Mouse (Mus musculus) lung, embryonic 16.5 days (tissue): ENCODE measurements around the gene Cdkal1. TPM values are rescaled to one million over a fixed set of nuclear protein-coding genes. Genes with fewer than 3 reads are reported as not detected.
A peak's percentile ranks its signal among the peaks of the same experiment; 100 is the strongest.

Experiments used
- ATAC-seq: fragments of 200-750 bp; cut with Nextera tagmentation; 2 replicates; pipeline ENCODE4 v1.8.0; 2017; ENCODE audit warnings: low read depth, mild to moderate bottlenecking, moderate library complexity
- H3K27ac ChIP-seq: fragments of 300-500 bp; sonication (generic); 2 replicates; pipeline ENCODE4 v1.5.1; 2014; ENCODE audit warnings: mild to moderate bottlenecking, control low read depth, low read length
- H3K27me3 ChIP-seq: fragments of 300-500 bp; sonication (generic); 2 replicates; pipeline ENCODE4 v1.6.1; 2014; ENCODE audit warnings: low read depth, low read length, mixed read lengths; ENCODE audit not compliant: control insufficient read depth, insufficient read depth
- H3K36me3 ChIP-seq: fragments of 300-500 bp; sonication (generic); 2 replicates; pipeline ENCODE4 v1.6.1; 2014; ENCODE audit warnings: low read length; ENCODE audit not compliant: control insufficient read depth, insufficient read depth
- H3K4me1 ChIP-seq: fragments of 300-500 bp; sonication (generic); replicated peaks from 2 replicates; pipeline ENCODE4 v1.6.1; 2014; ENCODE audit warnings: low read length, mixed read lengths; ENCODE audit not compliant: control insufficient read depth, insufficient read depth
- H3K4me2 ChIP-seq: fragments of 300-500 bp; sonication (generic); 2 replicates; pipeline ENCODE4 v1.6.1; 2014; ENCODE audit warnings: low read depth, low read length, control low read depth
- H3K4me3 ChIP-seq: fragments of 300-500 bp; sonication (generic); 2 replicates; pipeline ENCODE4 v1.5.1; 2014; ENCODE audit warnings: mild to moderate bottlenecking, low read length, control low read depth
- H3K9ac ChIP-seq: fragments of 300-500 bp; sonication (generic); 2 replicates; pipeline ENCODE4 v1.6.1; 2014; ENCODE audit warnings: low read length, control low read depth
- H3K9me3 ChIP-seq: fragments of 300-500 bp; sonication (generic); 2 replicates; pipeline ENCODE4 v1.6.1; 2016; ENCODE audit warnings: low read length; ENCODE audit not compliant: control insufficient read depth
- WGBS: fragments of 180-500 bp; shearing (Covaris S2); extraction: QIAGEN DNeasy Blood & Tissue Kit; methylation state at CpG from one replicate; pipeline ENCODE4 v1.1.7; 2014; 5-methylcytosine and 5-hydroxymethylcytosine counted together
- polyA plus RNA-seq: library from polyadenylated mRNA; unstranded; fragments of >200 nt; fragmentation: Nextera tagmentation; extraction: Ambion mirVana; gene quantifications from 2 replicates; pipeline ENCODE4 v1.2.1, GENCODE M21; 2015

Gene Cdkal1
- polyA plus RNA-seq, 1 experiment from 2014 or later = 32.1 TPM

GRCm38 (mm10) chr13:29687872-29688271 lies 167.6 kb downstream of the Cdkal1 start:
- no peak for ATAC-seq
- H3K36me3 ChIP-seq = no peaks in the 10 kb centered on the region
- WGBS = 69% methylated on average over 7 of the region's 7 CpGs
- H3K27ac ChIP-seq = no peak overlapping the region
- no peaks in the 10 kb centered on the region for H3K27me3 ChIP-seq
- 0 out of 2 replicates have a peak, but pooled peaks cover 4% of the 10 kb centered on the region for H3K4me1 ChIP-seq
- H3K4me3 ChIP-seq = no peak overlapping the region
- H3K9ac ChIP-seq = no peak overlapping the region
- H3K4me2 ChIP-seq = no peak overlapping the region
- no peaks in the 10 kb centered on the region for H3K9me3 ChIP-seq

- Histone ChIP-seq H3K9me3 (no peaks in the 10 kb centered on the region), H3K9ac (no peak overlapping the region), H3K36me3 (no peaks in the 10 kb centered on the region; the same call in 1 of the 2 replicates), H3K4me2 (no peak overlapping the region), H3K4me1 (0 out of 2 replicates have a peak, but pooled peaks cover 4% of the 10 kb centered on the region), H3K4me3 (no peak overlapping the region), H3K27ac (no peak overlapping the region), H3K27me3 (no peaks in the 10 kb centered on the region)
- 73% methylated on average over 11 of the region's 11 CpGs for WGBS
- ATAC-seq = no peak
Measured at GRCm38 (mm10) chr13:29679479-29680186, 175.8 kb downstream of the Cdkal1 start.

- Histone ChIP-seq H3K27ac (no peak overlapping the region), H3K4me1 (no peaks in the 10 kb centered on the region), H3K27me3 (no peaks in the 10 kb centered on the region), H3K9me3 (no peaks in the 10 kb centered on the region), H3K36me3 (no peaks in the 10 kb centered on the region; the same call in 1 of the 2 replicates), H3K9ac (no peak overlapping the region), H3K4me3 (no peak overlapping the region), H3K4me2 (no peak overlapping the region)
- WGBS = 85% methylated on average over 4 of the region's 4 CpGs
- no peak for ATAC-seq
Measured at GRCm38 (mm10) chr13:29677559-29677958, 177.9 kb downstream of the Cdkal1 start.

GRCm38 (mm10) chr13:29670626-29671025 lies 184.8 kb downstream of the Cdkal1 start:
- Histone ChIP-seq H3K4me3 (no peak overlapping the region), H3K27ac (no peak overlapping the region), H3K4me1 (no peaks in the 10 kb centered on the region), H3K27me3 (no peaks in the 10 kb centered on the region), H3K9ac (no peak overlapping the region), H3K36me3 (no peaks in the 10 kb centered on the region), H3K4me2 (no peak overlapping the region), H3K9me3 (no peaks in the 10 kb centered on the region)
- 55% methylated on average over 3 of the region's 3 CpGs for WGBS
- no peak for ATAC-seq

- no peaks in the 10 kb centered on the region for H3K27me3 ChIP-seq
- H3K4me3 ChIP-seq = no peak overlapping the region
- no peaks in the 10 kb centered on the region for H3K9me3 ChIP-seq
- no peaks in the 10 kb centered on the region for H3K4me1 ChIP-seq
- H3K27ac ChIP-seq = no peak overlapping the region
- no peak for ATAC-seq
- H3K4me2 ChIP-seq = no peak overlapping the region
- WGBS = 72% methylated on average over 3 of the region's 3 CpGs
- no peak overlapping the region for H3K9ac ChIP-seq
- no peaks in the 10 kb centered on the region for H3K36me3 ChIP-seq
Measured at GRCm38 (mm10) chr13:29663908-29664307, 191.6 kb downstream of the Cdkal1 start.

GRCm38 (mm10) chr13:29655841-29656365 lies 199.6 kb downstream of the Cdkal1 start:
- no peaks in the 10 kb centered on the region for H3K27me3 ChIP-seq
- 67% methylated on average over 11 of the region's 11 CpGs for WGBS
- H3K4me2 ChIP-seq = no peak overlapping the region
- no peak overlapping the region for H3K27ac ChIP-seq
- no peaks in the 10 kb centered on the region for H3K9me3 ChIP-seq
- no peak overlapping the region for H3K9ac ChIP-seq
- H3K4me3 ChIP-seq = no peak overlapping the region
- no peaks in the 10 kb centered on the region; the same call in 1 of the 2 replicates for H3K4me1 ChIP-seq
- ATAC-seq = no peak
- H3K36me3 ChIP-seq = no peaks in the 10 kb centered on the region

- no peak for ATAC-seq
- Histone ChIP-seq H3K27me3 (no peaks in the 10 kb centered on the region), H3K9me3 (no peaks in the 10 kb centered on the region), H3K4me3 (no peak overlapping the region), H3K4me1 (no peaks in the 10 kb centered on the region; the same call in 1 of the 2 replicates), H3K27ac (peak overlapping the region; percentile 64), H3K9ac (no peak overlapping the region), H3K36me3 (no peaks in the 10 kb centered on the region), H3K4me2 (no peak overlapping the region)
- 79% methylated on average over 4 of the region's 4 CpGs for WGBS
Measured at GRCm38 (mm10) chr13:29653407-29653806, 202.1 kb downstream of the Cdkal1 start.

- no peaks in the 10 kb centered on the region for H3K36me3 ChIP-seq
- no peak overlapping the region for H3K9ac ChIP-seq
- peak overlapping the region; percentile 64 for H3K27ac ChIP-seq
- H3K9me3 ChIP-seq = no peaks in the 10 kb centered on the region
- H3K4me3 ChIP-seq = no peak overlapping the region
- ATAC-seq = peak; percentile 94
- no peaks in the 10 kb centered on the region for H3K27me3 ChIP-seq
- no peak overlapping the region for H3K4me2 ChIP-seq
- WGBS = 40% methylated on average over 6 of the region's 6 CpGs
- no peaks in the 10 kb centered on the region; the same call in 1 of the 2 replicates for H3K4me1 ChIP-seq
Measured at GRCm38 (mm10) chr13:29652791-29653190, 202.7 kb downstream of the Cdkal1 start.

- 85% methylated on average over 6 of the region's 6 CpGs for WGBS
- no peak overlapping the region for H3K27ac ChIP-seq
Measured at GRCm38 (mm10) chr13:29650576-29651236, 204.8 kb downstream of the Cdkal1 start.

More at GRCm38 (mm10) chr13:29650576-29651236, 204.8 kb downstream of the Cdkal1 start:
- Histone ChIP-seq H3K9ac (no peak overlapping the region), H3K4me1 (peaks cover 3% of the 10 kb centered on the region), H3K36me3 (no peaks in the 10 kb centered on the region), H3K4me3 (no peak overlapping the region), H3K9me3 (no peaks in the 10 kb centered on the region), H3K27me3 (no peaks in the 10 kb centered on the region), H3K4me2 (no peak overlapping the region)
- no peak for ATAC-seq
